Mouse (Mus musculus): Measurements from ENCODE around the gene Dhodh.

DNA sequence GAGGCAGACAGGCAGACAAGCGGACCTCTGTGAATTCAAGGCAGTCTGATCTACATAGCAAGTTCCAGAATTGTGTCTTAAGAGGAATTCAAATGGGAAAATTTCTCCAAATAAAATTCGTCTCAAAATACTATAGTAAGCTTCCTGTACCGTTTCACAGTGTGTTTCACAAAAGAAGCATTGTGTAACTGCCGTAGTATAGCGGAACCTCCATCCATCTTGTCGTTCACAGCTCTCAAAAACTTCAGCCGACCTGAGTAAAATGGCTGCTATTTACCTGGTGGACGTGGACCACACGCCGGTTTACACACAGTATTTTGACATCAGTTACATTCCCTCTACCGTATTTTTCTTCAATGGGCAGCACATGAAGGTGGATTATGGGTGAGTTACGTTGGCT, 37.3 kb downstream of the Dhodh start:
- TF ChIP-seq CTCF (IDR thresholded peaks at IDR 0.05; ENCODE audit: extremely low read depth, insufficient read depth, insufficient read length, insufficient replicate concordance) (no peak), POLR2A (IDR thresholded peaks at IDR 0.05; ENCODE audit: low read depth, low read length) (no peak)

Data from spleen, adult 2 months (tissue).